Mouse (Mus musculus): ENCODE data around the gene Tppp3.

Gene Tppp3

GRCm38 (mm10) chr8:105484392-105484791 lies 13.1 kb upstream of the Tppp3 start:
- no peak for DNase-seq (ENCODE audit: low read depth)

GRCm38 (mm10) chr8:105484030-105484368 lies 12.7 kb upstream of the Tppp3 start:
- no peak for DNase-seq (ENCODE audit: low read depth)

DNA sequence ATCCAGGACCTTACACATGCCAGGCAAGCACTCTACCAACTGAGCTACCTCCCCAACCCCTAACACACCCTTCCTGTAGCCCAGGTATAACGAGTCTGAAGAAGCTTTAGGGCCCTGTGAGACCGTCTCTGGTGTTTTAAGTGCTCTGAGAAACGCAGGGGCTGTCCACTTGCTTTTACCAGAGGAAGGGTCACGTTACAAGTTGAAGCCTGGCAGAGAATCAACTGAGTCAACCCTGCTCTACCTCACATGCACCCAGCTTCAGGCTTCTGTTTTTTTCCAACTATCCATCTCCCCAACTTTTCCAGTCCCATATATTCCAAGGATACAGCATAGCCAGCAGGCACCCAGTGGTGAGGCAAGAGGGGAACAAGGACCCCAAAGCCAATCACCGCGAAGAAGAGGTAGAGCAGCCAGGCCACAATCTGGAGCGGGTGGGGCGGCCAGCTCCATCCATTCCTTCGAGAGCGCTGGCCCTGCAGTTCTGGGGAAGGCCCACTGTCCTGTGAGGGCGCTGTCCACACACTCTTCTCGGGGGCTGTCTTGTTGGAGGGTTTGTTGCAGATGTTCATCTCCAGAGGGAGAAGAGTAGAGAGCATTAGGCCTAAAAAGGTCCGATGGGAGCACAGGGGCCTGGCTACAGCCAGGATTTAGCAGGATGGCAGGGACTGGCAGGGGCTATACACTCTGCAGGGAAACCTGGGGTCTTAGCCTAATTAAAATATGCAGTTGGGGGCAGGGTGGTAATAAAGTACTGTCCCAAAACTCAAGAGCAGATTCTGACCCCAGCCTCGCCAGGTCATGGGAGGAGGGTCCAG lies 12.1 kb upstream of the Tppp3 start:
- no peak for DNase-seq (ENCODE audit: low read depth)

DNA sequence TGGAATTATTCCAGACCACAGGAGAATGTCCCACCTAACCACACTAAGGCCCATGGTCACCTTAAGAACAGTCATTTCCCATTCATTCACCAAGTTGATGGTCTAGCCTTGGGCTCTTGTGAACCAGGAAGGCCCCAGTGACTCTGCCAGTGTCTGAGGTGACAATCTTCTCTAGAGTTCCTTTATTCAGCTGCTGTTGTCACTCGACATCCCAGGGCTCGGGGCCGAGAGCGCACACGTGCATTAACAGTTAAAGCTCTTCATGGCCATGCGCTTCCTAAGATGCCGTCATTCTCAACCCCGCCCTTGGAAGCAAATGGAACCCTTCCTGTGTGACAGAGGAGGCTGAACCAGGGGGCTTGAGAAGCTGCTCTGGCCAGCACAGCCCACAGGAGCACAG lies 10.8 kb upstream of the Tppp3 start:
- DNase-seq (ENCODE audit: low read depth): no peak

GRCm38 (mm10) chr8:105481453-105481852 lies 10.1 kb upstream of the Tppp3 start:
- DNase-seq (ENCODE audit: low read depth): peak; percentile 59

GRCm38 (mm10) chr8:105481013-105481412 lies 9.7 kb upstream of the Tppp3 start:
- no peak for DNase-seq (ENCODE audit: low read depth)

- no peak for DNase-seq (ENCODE audit: low read depth)
Observed at GRCm38 (mm10) chr8:105477792-105478191, 6.5 kb upstream of the Tppp3 start.

- no peak for DNase-seq (ENCODE audit: low read depth)
Observed at GRCm38 (mm10) chr8:105476628-105477413, 5.5 kb upstream of the Tppp3 start.

GRCm38 (mm10) chr8:105476161-105476560 lies 4.8 kb upstream of the Tppp3 start:
- no peak for DNase-seq (ENCODE audit: low read depth)

DNA sequence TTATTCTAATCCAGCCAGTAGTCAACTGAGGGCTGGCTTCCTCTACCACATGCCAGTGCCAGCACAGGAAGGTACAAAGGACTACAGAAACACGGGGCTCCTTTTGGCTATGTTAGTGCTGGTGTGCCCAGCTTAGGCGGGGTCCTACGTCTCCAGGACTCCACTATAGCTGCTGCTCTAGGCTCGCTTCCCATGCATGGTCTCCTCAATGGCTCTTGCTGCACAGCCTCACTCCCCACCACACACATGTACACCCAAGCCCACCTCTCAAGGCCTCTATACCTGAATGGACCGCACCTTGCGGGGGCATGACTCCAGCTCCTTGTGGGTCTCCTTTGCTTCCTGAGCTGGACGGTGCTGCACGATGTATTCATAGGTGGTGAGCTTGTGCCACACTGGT lies 4.4 kb upstream of the Tppp3 start:
- no peak for DNase-seq (ENCODE audit: low read depth)

GRCm38 (mm10) chr8:105475254-105475653 lies 3.9 kb upstream of the Tppp3 start:
- DNase-seq (ENCODE audit: low read depth): no peak

GRCm38 (mm10) chr8:105474680-105475079 lies 3.4 kb upstream of the Tppp3 start:
- DNase-seq (ENCODE audit: low read depth): no peak

- no peak for DNase-seq (ENCODE audit: low read depth)
Observed at GRCm38 (mm10) chr8:105473816-105474606, 2.7 kb upstream of the Tppp3 start.

DNA sequence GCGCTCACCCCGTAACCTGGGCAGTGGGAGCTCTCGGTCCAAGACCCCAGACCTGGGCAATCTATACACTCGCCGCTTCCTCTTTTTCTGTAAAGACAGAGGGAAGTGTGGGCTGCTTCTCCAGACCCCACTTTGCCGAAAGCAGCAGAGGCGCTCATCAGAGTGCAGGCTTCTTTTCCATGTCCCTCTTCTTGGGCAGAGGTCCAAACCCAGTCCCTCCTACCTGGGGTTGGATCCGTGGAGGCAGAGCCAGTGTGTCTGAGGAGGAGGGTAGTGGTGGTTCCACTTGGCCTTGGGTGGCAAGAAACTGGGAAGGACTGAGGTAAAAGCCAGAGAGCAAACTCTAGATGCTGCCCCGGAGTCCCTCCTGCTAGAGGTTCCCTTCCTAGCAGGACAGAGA lies 1.7 kb upstream of the Tppp3 start:
- DNase-seq (ENCODE audit: low read depth): no peak

DNA sequence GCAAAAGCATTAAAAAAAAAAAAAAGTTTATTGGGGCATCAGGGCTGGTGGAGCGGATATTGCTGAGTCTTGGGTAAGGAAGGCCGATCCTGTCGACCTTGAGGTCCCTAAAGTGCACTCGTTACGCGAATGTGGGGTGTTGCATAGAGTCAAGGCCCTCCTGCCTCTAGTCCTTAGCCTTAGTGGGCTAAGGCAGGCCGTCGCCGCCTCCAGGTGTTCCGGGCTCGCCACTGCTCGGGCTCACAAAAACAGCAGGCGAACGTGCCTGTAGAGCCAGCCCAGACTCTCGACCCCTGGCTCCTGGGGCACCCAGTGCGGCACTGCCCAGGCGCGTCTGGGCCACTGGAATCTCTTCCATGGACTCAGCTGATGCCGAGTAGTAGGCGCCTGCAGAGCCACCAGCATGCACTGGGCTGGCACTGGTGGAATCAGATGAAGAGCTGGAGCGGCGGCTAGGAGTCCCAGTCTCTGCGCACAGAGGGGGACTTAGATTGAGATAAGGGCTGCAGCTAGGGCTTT lies 1.1 kb upstream of the Tppp3 start:
- DNase-seq (ENCODE audit: low read depth): no peak

DNA sequence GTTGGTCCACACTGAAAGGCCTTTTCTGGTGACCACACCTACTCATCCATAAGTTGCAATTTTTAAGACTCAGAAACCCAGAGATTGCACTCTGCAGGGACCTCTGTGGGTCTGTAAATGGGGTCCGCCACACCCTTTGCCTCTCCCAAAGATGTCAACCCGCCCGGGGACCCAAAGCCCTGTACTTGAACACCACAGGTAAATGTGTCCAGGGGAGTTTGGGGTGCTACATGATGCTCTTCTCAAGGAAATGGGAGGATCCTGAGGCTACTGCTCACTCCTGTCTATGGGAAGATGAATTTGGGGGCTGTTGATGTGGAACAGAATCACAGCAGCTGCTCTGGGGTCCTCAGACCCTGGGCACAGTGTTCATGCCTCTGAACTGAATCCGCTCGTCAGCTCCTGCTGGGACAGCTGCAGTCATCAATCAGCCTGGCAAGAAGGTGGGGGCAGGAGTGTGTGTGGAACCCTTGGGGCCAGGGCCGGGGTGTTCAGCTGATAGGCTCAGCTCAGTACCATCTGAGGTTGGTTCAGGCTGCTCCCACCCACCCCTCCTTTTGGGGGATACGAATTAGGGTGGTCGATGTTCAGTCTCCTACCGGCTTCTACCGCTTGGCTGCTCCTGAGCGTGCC lies 529 bp downstream of the Tppp3 start:
- no peak for DNase-seq (ENCODE audit: low read depth)

GRCm38 (mm10) chr8:105470262-105470661 lies 1.1 kb downstream of the Tppp3 start:
- no peak for DNase-seq (ENCODE audit: low read depth)

DNA sequence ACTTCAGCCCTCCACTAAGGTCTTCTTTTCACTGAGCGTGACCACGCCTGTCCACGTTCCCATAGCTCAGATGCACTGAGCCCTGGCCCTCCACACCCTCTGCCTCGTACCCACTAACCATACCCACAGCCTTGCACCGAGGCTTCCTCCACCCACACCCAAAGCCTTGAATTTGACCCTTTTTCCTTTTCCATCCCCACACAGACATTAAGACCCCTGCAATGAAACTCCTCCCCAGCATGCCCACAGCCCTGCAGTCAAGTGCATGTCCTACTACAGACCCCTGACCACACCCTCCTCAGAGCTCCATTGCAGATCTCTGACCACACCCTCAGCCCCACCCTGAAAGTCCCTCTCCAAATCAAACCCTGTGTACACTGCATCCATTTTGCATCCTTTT lies 1.5 kb downstream of the Tppp3 start:
- DNase-seq (ENCODE audit: low read depth): no peak

- no peak for DNase-seq (ENCODE audit: low read depth)
Observed at GRCm38 (mm10) chr8:105469041-105469695, 2.2 kb downstream of the Tppp3 start.

DNA sequence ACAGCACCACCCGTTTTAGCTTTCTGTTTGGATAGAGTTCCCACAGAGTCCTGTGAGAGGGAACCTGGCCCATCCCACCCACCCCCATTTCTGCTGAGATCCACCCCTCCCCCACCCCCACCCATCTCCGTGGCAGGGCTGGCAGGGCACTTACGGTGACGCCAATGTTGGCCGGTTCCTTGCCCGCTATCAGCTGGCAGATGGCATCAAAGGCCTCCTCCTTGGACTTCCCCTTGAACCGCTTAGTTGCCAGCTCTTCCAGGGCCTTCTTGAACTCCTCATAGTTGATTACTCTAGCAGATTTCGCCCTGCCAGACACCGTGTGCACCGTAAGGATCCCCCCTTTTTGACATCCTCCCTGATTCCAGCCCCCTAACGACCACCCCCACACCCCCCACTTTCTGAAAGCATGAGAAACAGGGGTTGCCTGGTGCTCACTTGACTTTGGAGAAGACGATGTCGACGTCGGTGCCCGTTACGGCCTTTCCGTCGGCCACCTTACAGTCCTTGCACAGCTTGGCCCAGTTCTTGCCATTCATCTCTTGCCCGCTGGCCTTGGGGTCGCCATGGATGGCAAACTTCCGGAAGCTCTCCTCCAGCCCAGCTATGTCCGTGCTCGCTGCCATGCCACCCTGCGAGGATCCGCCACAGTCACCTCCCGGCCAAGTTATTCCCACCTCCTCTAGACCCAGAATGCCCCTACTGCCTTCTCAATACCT lies 3.2 kb downstream of the Tppp3 start:
- DNase-seq (ENCODE audit: low read depth): no peak
